Mouse (Mus musculus) cortical plate, adult 2 months (tissue): Measurements from ENCODE around the gene Baz2b.

Source experiments
- CTCF ChIP-seq: fragments of 200-500 bp; IDR thresholded peaks from 2 replicates; pipeline ENCODE4 v1.5.1; 2011; ENCODE audit warnings: mild to moderate bottlenecking, control low read depth, low read length; ENCODE audit not compliant: insufficient read depth; ENCODE audit errors: extremely low read depth
- POLR2A ChIP-seq: fragments of 200-500 bp; IDR thresholded peaks from 2 replicates; pipeline ENCODE4 v1.6.1; 2011; ENCODE audit warnings: mild to moderate bottlenecking, low read length, control low read depth; ENCODE audit not compliant: insufficient read depth; ENCODE audit errors: extremely low read depth

DNA sequence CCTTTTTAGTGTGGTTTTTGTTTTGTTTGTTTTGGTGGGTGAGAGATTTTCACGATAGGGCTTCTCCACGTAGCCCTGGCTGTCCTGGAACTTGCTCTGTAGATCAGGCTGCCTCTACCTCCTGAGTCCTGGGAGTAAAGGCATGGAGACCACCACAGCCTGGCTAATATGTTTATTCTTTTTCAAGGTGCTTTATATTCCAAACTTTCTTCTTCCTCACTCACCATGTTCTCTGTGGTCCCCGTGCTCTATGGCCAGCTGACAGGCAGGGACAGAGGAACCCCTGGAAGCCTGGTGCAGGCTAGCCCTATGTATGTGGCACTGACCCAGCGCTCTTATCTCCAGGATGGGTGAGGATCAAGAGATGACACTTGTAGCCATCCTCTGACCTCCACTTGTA is 94.7 kb downstream of the Baz2b start:
- TF ChIP-seq CTCF = no peak
- no peak for TF ChIP-seq POLR2A
